Mouse (Mus musculus): Measurements from ENCODE around the gene Ccdc138. TPM values are rescaled to one million over a fixed set of nuclear protein-coding genes. Genes with fewer than 3 reads are reported as not detected.

Gene Ccdc138
- polyA plus RNA-seq, 2 experiments, result 4.9 to 5.9 TPM

- no peak overlapping the region for H3K27ac ChIP-seq (replicated peaks; ENCODE audit: low read depth, low read length)
- H3K27me3 ChIP-seq (ENCODE audit: control insufficient read depth, insufficient read depth, low read length), result no peaks in the 10 kb centered on the region
- TF ChIP-seq POLR2A (IDR thresholded peaks at IDR 0.05; ENCODE audit: borderline replicate concordance, extremely low read depth, insufficient read depth, insufficient read length), result no peak
- WGBS, result 75% methylated on average over 13 of the region's 13 CpGs
- ATAC-seq (ENCODE audit: low FRiP score, low read depth) (no peak), DNase-seq (ENCODE audit: low spot score) (no peak)
- H3K4me3 ChIP-seq (replicated peaks; ENCODE audit: low read length), result no peak overlapping the region
- H3K4me1 ChIP-seq (ENCODE audit: control insufficient read depth, insufficient read depth, low read length), result no peaks in the 10 kb centered on the region
- H3K9ac ChIP-seq (ENCODE audit: low read depth, low read length, severe bottlenecking), result no peak overlapping the region
- no peak overlapping the region for H3K4me2 ChIP-seq (replicated peaks; ENCODE audit: low read depth, low read length, severe bottlenecking)
- peaks cover 7% of the 10 kb centered on the region for H3K36me3 ChIP-seq (ENCODE audit: control insufficient read depth, insufficient read depth, low read length)
- no peaks in the 10 kb centered on the region for H3K9me3 ChIP-seq (ENCODE audit: control insufficient read depth, low read length)
Observed at GRCm38 (mm10) chr10:58540613-58541012, 42.9 kb downstream of the Ccdc138 start.

- no peaks in the 10 kb centered on the region for H3K9me3 ChIP-seq (ENCODE audit: control insufficient read depth, low read length)
- TF ChIP-seq POLR2A (IDR thresholded peaks at IDR 0.05; ENCODE audit: borderline replicate concordance, extremely low read depth, insufficient read depth, insufficient read length), result no peak
- no peak overlapping the region for H3K4me2 ChIP-seq (replicated peaks; ENCODE audit: low read depth, low read length, severe bottlenecking)
- no peak for DNase-seq (ENCODE audit: low spot score)
- H3K9ac ChIP-seq (ENCODE audit: low read depth, low read length, severe bottlenecking), result no peak overlapping the region
- 0 out of 2 replicates have a peak, but pooled peaks cover 2% of the 10 kb centered on the region for H3K36me3 ChIP-seq (ENCODE audit: control insufficient read depth, insufficient read depth, low read length)
- H3K27ac ChIP-seq (replicated peaks; ENCODE audit: low read depth, low read length), result no peak overlapping the region
- H3K27me3 ChIP-seq (ENCODE audit: control insufficient read depth, insufficient read depth, low read length), result no peaks in the 10 kb centered on the region
- H3K4me3 ChIP-seq (replicated peaks; ENCODE audit: low read length), result no peak overlapping the region
- no peaks in the 10 kb centered on the region for H3K4me1 ChIP-seq (ENCODE audit: control insufficient read depth, insufficient read depth, low read length)
- no peak for ATAC-seq (ENCODE audit: low FRiP score, low read depth)
Observed at GRCm38 (mm10) chr10:58548739-58549138, 51.0 kb downstream of the Ccdc138 start.

- Histone ChIP-seq H3K4me3 (replicated peaks; ENCODE audit: low read length) (no peak overlapping the region), H3K27ac (replicated peaks; ENCODE audit: low read depth, low read length) (no peak overlapping the region), H3K4me1 (ENCODE audit: control insufficient read depth, insufficient read depth, low read length) (no peaks in the 10 kb centered on the region), H3K9me3 (ENCODE audit: control insufficient read depth, low read length) (no peaks in the 10 kb centered on the region), H3K27me3 (ENCODE audit: control insufficient read depth, insufficient read depth, low read length) (no peaks in the 10 kb centered on the region), H3K36me3 (ENCODE audit: control insufficient read depth, insufficient read depth, low read length) (no peaks in the 10 kb centered on the region), H3K9ac (ENCODE audit: low read depth, low read length, severe bottlenecking) (no peak overlapping the region), H3K4me2 (replicated peaks; ENCODE audit: low read depth, low read length, severe bottlenecking) (no peak overlapping the region)
- no peak for ATAC-seq (ENCODE audit: low FRiP score, low read depth)
- 86% methylated on average over 8 of the region's 8 CpGs for WGBS
- no peak for TF ChIP-seq POLR2A (IDR thresholded peaks at IDR 0.05; ENCODE audit: borderline replicate concordance, extremely low read depth, insufficient read depth, insufficient read length)
- DNase-seq (ENCODE audit: low spot score), result no peak
Observed at GRCm38 (mm10) chr10:58554693-58555387, 57.1 kb downstream of the Ccdc138 start.

- Histone ChIP-seq H3K27ac (replicated peaks; ENCODE audit: low read depth, low read length) (no peak overlapping the region), H3K4me2 (replicated peaks; ENCODE audit: low read depth, low read length, severe bottlenecking) (no peak overlapping the region), H3K36me3 (ENCODE audit: control insufficient read depth, insufficient read depth, low read length) (no peaks in the 10 kb centered on the region), H3K9ac (ENCODE audit: low read depth, low read length, severe bottlenecking) (no peak overlapping the region), H3K27me3 (ENCODE audit: control insufficient read depth, insufficient read depth, low read length) (no peaks in the 10 kb centered on the region), H3K4me1 (ENCODE audit: control insufficient read depth, insufficient read depth, low read length) (no peaks in the 10 kb centered on the region), H3K9me3 (ENCODE audit: control insufficient read depth, low read length) (no peaks in the 10 kb centered on the region), H3K4me3 (replicated peaks; ENCODE audit: low read length) (no peak overlapping the region)
- no peak for TF ChIP-seq POLR2A (IDR thresholded peaks at IDR 0.05; ENCODE audit: borderline replicate concordance, extremely low read depth, insufficient read depth, insufficient read length)
- ATAC-seq (ENCODE audit: low FRiP score, low read depth) (no peak), DNase-seq (ENCODE audit: low spot score) (peak; percentile 44)
- WGBS, result 22% methylated on average over 7 of the region's 7 CpGs
Observed at GRCm38 (mm10) chr10:58559098-58559497, 61.4 kb downstream of the Ccdc138 start.

GRCm38 (mm10) chr10:58559901-58560300, 62.2 kb downstream of the Ccdc138 start:
- Histone ChIP-seq H3K4me2 (replicated peaks; ENCODE audit: low read depth, low read length, severe bottlenecking) (no peak overlapping the region), H3K27me3 (ENCODE audit: control insufficient read depth, insufficient read depth, low read length) (no peaks in the 10 kb centered on the region), H3K9ac (ENCODE audit: low read depth, low read length, severe bottlenecking) (no peak overlapping the region), H3K4me1 (ENCODE audit: control insufficient read depth, insufficient read depth, low read length) (no peaks in the 10 kb centered on the region), H3K9me3 (ENCODE audit: control insufficient read depth, low read length) (no peaks in the 10 kb centered on the region), H3K36me3 (ENCODE audit: control insufficient read depth, insufficient read depth, low read length) (no peaks in the 10 kb centered on the region), H3K4me3 (replicated peaks; ENCODE audit: low read length) (no peak overlapping the region), H3K27ac (replicated peaks; ENCODE audit: low read depth, low read length) (no peak overlapping the region)
- 18% methylated on average over 3 of the region's 3 CpGs for WGBS
- ATAC-seq (ENCODE audit: low FRiP score, low read depth) (no peak), DNase-seq (ENCODE audit: low spot score) (peak; percentile 29)
- no peak for TF ChIP-seq POLR2A (IDR thresholded peaks at IDR 0.05; ENCODE audit: borderline replicate concordance, extremely low read depth, insufficient read depth, insufficient read length)

Data from limb, embryonic 14.5 days (tissue).